Mouse (Mus musculus) limb, embryonic 14.5 days (tissue): ENCODE data around the gene Glipr2. TPM values are rescaled to one million over a fixed set of nuclear protein-coding genes. Genes with fewer than 3 reads are reported as not detected.

Experiments
- ATAC-seq: fragments of 200-750 bp; cut with Nextera tagmentation; 2 replicates; pipeline ENCODE4 v1.8.0; 2017; ENCODE audit warnings: low read depth, moderate number of reproducible peaks, moderate TSS enrichment; ENCODE audit not compliant: low FRiP score
- DNase-seq: peaks from one replicate; pipeline ENCODE4 v3.0.0-alpha.2; 2015; ENCODE audit warnings: low spot score
- H3K27ac ChIP-seq: fragments of 300-500 bp; sonication (generic); replicated peaks from 2 replicates; pipeline ENCODE4 v1.5.1; 2014; ENCODE audit warnings: low read depth, mild to moderate bottlenecking, low read length, moderate library complexity, mixed read lengths
- H3K27me3 ChIP-seq: fragments of 300-500 bp; sonication (generic); 2 replicates; pipeline ENCODE4 v1.6.1; 2014; ENCODE audit warnings: low read length, mixed read lengths; ENCODE audit not compliant: control insufficient read depth, insufficient read depth
- H3K36me3 ChIP-seq: fragments of 300-500 bp; sonication (generic); 2 replicates; pipeline ENCODE4 v1.6.1; 2014; ENCODE audit warnings: mild to moderate bottlenecking, low read length, moderate library complexity, mixed read lengths; ENCODE audit not compliant: control insufficient read depth, insufficient read depth
- H3K4me1 ChIP-seq: fragments of 300-500 bp; sonication (generic); 2 replicates; pipeline ENCODE4 v1.6.1; 2014; ENCODE audit warnings: antibody characterized with exemption, low read length, mixed read lengths; ENCODE audit not compliant: control insufficient read depth, insufficient read depth
- H3K4me2 ChIP-seq: fragments of 300-500 bp; sonication (generic); replicated peaks from 2 replicates; pipeline ENCODE4 v1.6.1; 2014; ENCODE audit warnings: low read depth, mild to moderate bottlenecking, low read length, moderate library complexity; ENCODE audit not compliant: severe bottlenecking
- H3K4me3 ChIP-seq: fragments of 300-500 bp; sonication (generic); replicated peaks from 2 replicates; pipeline ENCODE4 v1.5.1; 2014; ENCODE audit warnings: low read length
- H3K9ac ChIP-seq: fragments of 300-500 bp; sonication (generic); 2 replicates; pipeline ENCODE4 v1.6.1; 2014; ENCODE audit warnings: mild to moderate bottlenecking, low read depth, low read length, moderate library complexity; ENCODE audit not compliant: severe bottlenecking
- H3K9me3 ChIP-seq: fragments of 300-500 bp; sonication (generic); 2 replicates; pipeline ENCODE4 v1.6.1; 2016; ENCODE audit warnings: low read length; ENCODE audit not compliant: control insufficient read depth
- POLR2A ChIP-seq: fragments of 200-500 bp; IDR thresholded peaks from 2 replicates; pipeline ENCODE4 v1.8.0; 2012; ENCODE audit warnings: inconsistent platforms, mild to moderate bottlenecking, moderate library complexity, borderline replicate concordance; ENCODE audit not compliant: insufficient read depth, insufficient read length; ENCODE audit errors: extremely low read depth
- WGBS: fragments of 180-500 bp; shearing (Covaris S2); extraction: QIAGEN DNeasy Blood & Tissue Kit; methylation state at CpG from one replicate; pipeline ENCODE4 v1.1.7; 2014; 5-methylcytosine and 5-hydroxymethylcytosine counted together
- polyA plus RNA-seq, 2 experiments: library from polyadenylated mRNA; depleted of rRNA in 1 of 2; stranded (reverse) in 1 of 2; unstranded in 1 of 2; fragments of >200 nt; fragmentation: Nextera tagmentation in 1 of 2; extraction: Ambion mirVana in 1 of 2; gene quantifications; 2 replicates each; pipeline versions ENCODE4 v1.2.1 to v1.2.3; 2012 to 2014

Glipr2 gene
- polyA plus RNA-seq, 2 experiments = 67.0 to 121 TPM

DNA sequence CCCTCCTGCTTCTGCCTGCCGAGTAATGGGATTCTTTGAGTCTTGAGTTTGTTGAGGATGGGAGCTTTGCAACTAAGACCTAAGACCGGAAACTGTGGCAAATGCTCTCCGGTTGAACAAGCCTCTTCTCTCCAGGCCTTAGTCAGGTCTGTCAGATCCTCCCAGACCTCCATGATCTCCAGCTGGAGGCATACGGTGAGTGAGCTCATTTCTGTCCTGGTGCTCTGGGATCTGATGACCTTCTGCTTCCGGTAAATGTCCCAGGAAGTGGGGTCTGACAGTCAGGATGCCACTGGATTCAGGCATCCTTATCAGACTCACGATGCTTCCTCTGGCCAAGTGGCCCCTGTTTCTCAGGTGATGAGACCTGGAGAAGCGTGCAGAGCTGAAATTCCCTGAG lies 24.1 kb downstream of the Glipr2 start:
- TF ChIP-seq POLR2A = no peak
- no peak for DNase-seq
- Histone ChIP-seq H3K4me2 (no peak overlapping the region), H3K4me1 (peaks cover 27% of the 10 kb centered on the region), H3K9me3 (no peaks in the 10 kb centered on the region), H3K27ac (no peak overlapping the region), H3K4me3 (no peak overlapping the region), H3K9ac (no peak overlapping the region), H3K27me3 (no peaks in the 10 kb centered on the region), H3K36me3 (no peaks in the 10 kb centered on the region)
- 92% methylated on average over 7 of the region's 7 CpGs for WGBS
- no peak for ATAC-seq

- peak; percentile 89 for ATAC-seq
- Histone ChIP-seq H3K27me3 (no peaks in the 10 kb centered on the region), H3K4me1 (peaks cover 27% of the 10 kb centered on the region), H3K4me3 (peak overlapping the region; percentile 34), H3K27ac (0 out of 2 replicates have a peak overlapping the region, but pooled peaks have one; percentile 29), H3K9ac (peak overlapping the region; percentile 59), H3K36me3 (no peaks in the 10 kb centered on the region), H3K9me3 (no peaks in the 10 kb centered on the region), H3K4me2 (peak overlapping the region; percentile 68)
- peak; percentile 54; the same call in 1 of the 2 replicates for TF ChIP-seq POLR2A
- DNase-seq = peak; percentile 93
- WGBS = under 1% methylated on average over 24 of the region's 24 CpGs
Measured at GRCm38 (mm10) chr4:43982053-43982732, 25.0 kb downstream of the Glipr2 start.

DNA sequence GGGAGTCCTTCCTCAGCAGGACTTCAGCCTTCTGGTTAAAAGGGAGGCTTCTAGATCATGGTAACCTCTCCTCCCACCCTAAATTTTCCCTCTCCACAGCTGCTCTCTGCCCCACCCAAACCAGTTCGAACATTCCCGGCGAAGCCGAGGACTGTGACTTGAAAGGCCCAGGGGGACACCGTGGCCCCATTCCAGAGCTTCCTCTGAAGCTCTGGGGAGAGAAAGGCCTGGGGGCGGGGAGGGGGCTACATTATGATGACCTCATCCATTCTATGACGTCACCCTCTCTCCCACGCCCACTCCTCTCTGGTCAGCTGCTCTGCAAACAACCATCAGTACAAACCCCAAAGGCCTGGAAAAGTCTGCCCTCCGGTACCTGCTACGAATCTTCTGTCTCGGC lies 26.0 kb downstream of the Glipr2 start, which contains the start of gene Ccin:
Gene Ccin, plus strand, starts transcription at position 303 of the 400 bp plus-strand sequence.
- Histone ChIP-seq H3K9ac (peak within 1 kb of the TSS; percentile 59), H3K27me3 (no peaks in the 10 kb centered on the region), H3K4me2 (peak within 1 kb of the TSS; percentile 68), H3K36me3 (no peaks in the 10 kb centered on the region), H3K27ac (0 out of 2 replicates have a peak within 1 kb of the TSS, but pooled peaks have one; percentile 22), H3K4me1 (peaks cover 25% of the 10 kb centered on the region), H3K9me3 (no peaks in the 10 kb centered on the region), H3K4me3 (peak within 1 kb of the TSS; percentile 34)
- WGBS = 84% methylated on average over 11 of the region's 11 CpGs
- TF ChIP-seq POLR2A = no peak
- DNase-seq (no peak), ATAC-seq (no peak)

DNA sequence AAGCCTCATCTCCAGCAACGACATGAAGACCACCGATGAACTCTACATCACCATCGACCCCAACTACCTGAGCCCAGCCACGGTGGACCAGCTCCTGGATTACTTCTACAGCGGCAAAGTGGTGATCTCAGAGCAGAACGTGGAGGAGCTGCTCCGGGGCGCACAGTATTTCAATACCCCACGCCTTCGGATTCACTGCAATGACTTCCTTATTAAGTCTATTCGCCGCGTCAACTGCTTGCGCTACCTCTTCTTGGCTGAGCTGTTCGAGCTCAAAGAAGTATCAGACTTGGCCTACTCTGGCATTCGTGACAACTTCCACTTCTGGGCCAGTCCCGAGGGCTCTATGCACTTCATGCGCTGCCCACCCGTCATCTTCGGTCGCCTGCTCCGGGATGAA lies 26.6 kb downstream of the Glipr2 start:
- Histone ChIP-seq H3K36me3 (no peaks in the 10 kb centered on the region), H3K9me3 (no peaks in the 10 kb centered on the region), H3K27me3 (no peaks in the 10 kb centered on the region), H3K4me3 (no peak overlapping the region), H3K4me1 (peaks cover 19% of the 10 kb centered on the region), H3K27ac (no peak overlapping the region), H3K4me2 (no peak overlapping the region), H3K9ac (no peak overlapping the region)
- no peak for TF ChIP-seq POLR2A
- no peak for ATAC-seq
- no peak for DNase-seq
- 89% methylated on average over 22 of the region's 22 CpGs for WGBS

- WGBS = 92% methylated on average over 19 of the region's 19 CpGs
- H3K9ac ChIP-seq = no peak overlapping the region
Measured at GRCm38 (mm10) chr4:43984326-43984725, 27.1 kb downstream of the Glipr2 start.

More at GRCm38 (mm10) chr4:43984326-43984725, 27.1 kb downstream of the Glipr2 start:
- ATAC-seq = no peak
- H3K27ac ChIP-seq = no peak overlapping the region
- TF ChIP-seq POLR2A = no peak
- no peaks in the 10 kb centered on the region for H3K27me3 ChIP-seq
- H3K36me3 ChIP-seq = no peaks in the 10 kb centered on the region
- no peaks in the 10 kb centered on the region for H3K9me3 ChIP-seq
- H3K4me3 ChIP-seq = no peak overlapping the region
- DNase-seq = no peak
- no peak overlapping the region for H3K4me2 ChIP-seq
- H3K4me1 ChIP-seq = peaks cover 16% of the 10 kb centered on the region; the same call in 1 of the 2 replicates
